Mouse (Mus musculus) common myeloid progenitor, adult 5-6 weeks (primary cell): ENCODE measurements at regions not wholly inside any gene's neighbourhood (a gene's known extent, or its start where the extent isn't known, plus 50 kb on each side); places are given as distances from the start of the nearest gene placed in this dataset.
A peak's percentile ranks its signal among the peaks of the same experiment; 100 is the strongest.

Experiments used
- ATAC-seq: replicated peaks from 2 replicates; pipeline ENCODE4 v1.8.0; 2016; ENCODE audit warnings: low read depth, mild to moderate bottlenecking, moderate TSS enrichment, inconsistent platforms; ENCODE audit not compliant: poor library complexity, severe bottlenecking

- ATAC-seq: peak; percentile 78
Measured at GRCm38 (mm10) chr9:73317048-73317447, 203.8 kb downstream of the Rsl24d1 start.

GRCm38 (mm10) chr9:73319704-73320307 is 206.6 kb downstream of the Rsl24d1 start:
- ATAC-seq: no peak

GRCm38 (mm10) chr9:73331066-73331465 is 217.8 kb downstream of the Rsl24d1 start:
- ATAC-seq: no peak

GRCm38 (mm10) chr9:73336039-73336438 is 222.8 kb downstream of the Rsl24d1 start:
- no peak for ATAC-seq

GRCm38 (mm10) chr9:73337045-73337740 is 224.0 kb downstream of the Rsl24d1 start:
- ATAC-seq: no peak

GRCm38 (mm10) chr9:73355876-73356275 is 242.7 kb downstream of the Rsl24d1 start:
- ATAC-seq: no peak

GRCm38 (mm10) chr9:73358968-73359367 is 245.7 kb downstream of the Rsl24d1 start:
- ATAC-seq: no peak

GRCm38 (mm10) chr9:73380768-73381167 is 267.5 kb downstream of the Rsl24d1 start:
- peak; percentile 73 for ATAC-seq

GRCm38 (mm10) chr9:73392036-73392435 is 278.8 kb downstream of the Rsl24d1 start:
- ATAC-seq: no peak

- no peak for ATAC-seq
Measured at GRCm38 (mm10) chr9:73413367-73413930, 300.2 kb downstream of the Rsl24d1 start.

GRCm38 (mm10) chr9:73416084-73416777 is 303.0 kb downstream of the Rsl24d1 start:
- ATAC-seq: peak; percentile 47
